ENCODE assay signal across 16 mouse cellular contexts in genomic region chr9:27792226-27792625, GRCm38 (mm10). TPM values are rescaled to one million over a fixed set of nuclear protein-coding genes. Genes with fewer than 3 reads are reported as not detected.
DNase-seq lines count a peak whose midpoint lies in the region; ATAC-seq and TF ChIP-seq lines count a peak whose summit lies in the region.
"Had no signal": no experiment of that assay in that cellular context is flagged by ENCODE, and none has a peak within 500 bp of the region (broad histone marks: within the 10 kb centered on the region; RNA-seq: fewer than 3 reads in every experiment).

No protein-coding gene starts in this region.

- no peak overlapping the region for H3K27ac ChIP-seq in forebrain, embryonic 14.5 days (ENCODE audit: low read depth, low read length)
- H3K27ac ChIP-seq in forebrain, embryonic 11.5 days (ENCODE audit: low read depth, low read length) = no peak overlapping the region
- no peak overlapping the region for H3K27ac ChIP-seq in midbrain, embryonic 13.5 days
- no peak overlapping the region for H3K27ac ChIP-seq in midbrain, embryonic 11.5 days (ENCODE audit: low read depth, low read length)
- 0 out of 2 replicates have a peak overlapping the region, but pooled peaks have one; percentile 81 for H3K27ac ChIP-seq in hindbrain, postnatal 0 days
- H3K27ac ChIP-seq in olfactory bulb, adult 2 months (ENCODE audit: insufficient read depth, low read depth, low read length) = peak overlapping the region; percentile 66; the same call in 1 of the 2 replicates
- H3K27ac ChIP-seq in heart, embryonic 11.5 days (ENCODE audit: low read depth, low read length) = no peak overlapping the region
- H3K27ac ChIP-seq: heart, embryonic 13.5 days; kidney, postnatal 0 days; liver, embryonic 12.5 days had no signal

- no peaks in the 10 kb centered on the region for H3K9me3 ChIP-seq in forebrain, embryonic 14.5 days (replicated peaks; ENCODE audit: control insufficient read depth, low read length)
- H3K9me3 ChIP-seq in forebrain, embryonic 11.5 days (ENCODE audit: control insufficient read depth, low read length) = no peaks in the 10 kb centered on the region
- no peaks in the 10 kb centered on the region for H3K9me3 ChIP-seq in midbrain, embryonic 13.5 days
- H3K9me3 ChIP-seq in midbrain, embryonic 11.5 days (ENCODE audit: control insufficient read depth, low read length) = no peaks in the 10 kb centered on the region
- H3K9me3 ChIP-seq in hindbrain, postnatal 0 days (ENCODE audit: low read length) = no peaks in the 10 kb centered on the region
- H3K9me3 ChIP-seq in heart, embryonic 11.5 days (replicated peaks; ENCODE audit: control insufficient read depth, low read length) = no peaks in the 10 kb centered on the region
- H3K9me3 ChIP-seq: heart, embryonic 13.5 days; liver, embryonic 12.5 days had no signal

- TF ChIP-seq POLR2A in olfactory bulb, adult 2 months (IDR thresholded peaks at IDR 0.05; ENCODE audit: insufficient read depth, low read depth, low read length) = no peak

- no peaks in the 10 kb centered on the region for H3K36me3 ChIP-seq in forebrain, embryonic 14.5 days (ENCODE audit: control insufficient read depth, insufficient read depth, low read length)
- no peaks in the 10 kb centered on the region for H3K36me3 ChIP-seq in forebrain, embryonic 11.5 days (ENCODE audit: control insufficient read depth, insufficient read depth, low read length)
- H3K36me3 ChIP-seq in midbrain, embryonic 13.5 days = no peaks in the 10 kb centered on the region
- H3K36me3 ChIP-seq in midbrain, embryonic 11.5 days (ENCODE audit: control insufficient read depth, insufficient read depth, low read length) = no peaks in the 10 kb centered on the region
- no peaks in the 10 kb centered on the region for H3K36me3 ChIP-seq in hindbrain, postnatal 0 days (ENCODE audit: insufficient read depth, low read length)
- H3K36me3 ChIP-seq in heart, embryonic 11.5 days (ENCODE audit: control insufficient read depth, insufficient read depth, low read length) = no peaks in the 10 kb centered on the region
- H3K36me3 ChIP-seq: heart, embryonic 13.5 days; liver, embryonic 12.5 days had no signal

- no peak for ATAC-seq in forebrain, embryonic 14.5 days
- ATAC-seq in forebrain, embryonic 11.5 days (replicated peaks; ENCODE audit: low FRiP score) = no peak
- no peak for ATAC-seq in midbrain, embryonic 13.5 days
- ATAC-seq in midbrain, embryonic 11.5 days (ENCODE audit: low FRiP score) = no peak
- ATAC-seq in hindbrain, postnatal 0 days = no peak
- ATAC-seq in activated CD4-positive, CD25-positive, alpha-beta regulatory T cell, adult 4 months = no peak
- ATAC-seq in heart, embryonic 11.5 days (replicated peaks; ENCODE audit: insufficient number of reproducible peaks, low FRiP score, low TSS enrichment) = no peak
- ATAC-seq: inflammation-experienced regulatory T-cells, adult 6 months; liver, embryonic 12.5 days; lung, postnatal 0 days had no signal

- peak overlapping the region; percentile 76 for H3K4me2 ChIP-seq in forebrain, embryonic 14.5 days (ENCODE audit: low read length)
- no peak overlapping the region for H3K4me2 ChIP-seq in forebrain, embryonic 11.5 days (ENCODE audit: low read depth, low read length, severe bottlenecking)
- peak overlapping the region; percentile 74 for H3K4me2 ChIP-seq in midbrain, embryonic 13.5 days (replicated peaks)
- H3K4me2 ChIP-seq in midbrain, embryonic 11.5 days = no peak overlapping the region
- H3K4me2 ChIP-seq in hindbrain, postnatal 0 days (ENCODE audit: low read depth, low read length) = peak overlapping the region; percentile 69
- H3K4me2 ChIP-seq in heart, embryonic 11.5 days = no peak overlapping the region

- H3K9ac ChIP-seq in forebrain, embryonic 14.5 days (ENCODE audit: low read length) = 0 out of 2 replicates have a peak overlapping the region, but pooled peaks have one; percentile 71
- no peak overlapping the region for H3K9ac ChIP-seq in forebrain, embryonic 11.5 days (ENCODE audit: low read length)
- no peak overlapping the region for H3K9ac ChIP-seq in midbrain, embryonic 13.5 days (replicated peaks)
- H3K9ac ChIP-seq in midbrain, embryonic 11.5 days (ENCODE audit: low read length) = no peak overlapping the region
- H3K9ac ChIP-seq in hindbrain, postnatal 0 days (replicated peaks; ENCODE audit: low read length) = peak overlapping the region; percentile 53; the same call in 1 of the 2 replicates
- H3K9ac ChIP-seq in heart, embryonic 11.5 days (ENCODE audit: low read depth, low read length) = no peak overlapping the region
- H3K9ac ChIP-seq: liver, embryonic 12.5 days had no signal

- TF ChIP-seq CTCF in hindbrain, postnatal 0 days (IDR thresholded peaks at IDR 0.05; ENCODE audit: low read depth) = no peak
- TF ChIP-seq CTCF in olfactory bulb, adult 2 months (IDR thresholded peaks at IDR 0.05; ENCODE audit: insufficient read depth, low read depth, low read length) = no peak

- 24% methylated on average over 2 of the region's 2 CpGs for WGBS in forebrain, embryonic 14.5 days
- 25% methylated on average over 2 of the region's 2 CpGs for WGBS in forebrain, embryonic 11.5 days
- 53% methylated on average over 2 of the region's 2 CpGs for WGBS in midbrain, embryonic 13.5 days
- WGBS in midbrain, embryonic 11.5 days = 55% methylated on average over 2 of the region's 2 CpGs
- 47% methylated on average over 2 of the region's 2 CpGs for WGBS in hindbrain, postnatal 0 days
- WGBS in olfactory bulb, adult 2 months = 22% methylated on average over 2 of the region's 2 CpGs
- WGBS in heart, embryonic 11.5 days (ENCODE audit: insufficient replicate concordance) = 39% methylated on average over 2 of the region's 2 CpGs

- 0 out of 2 replicates have a peak, but pooled peaks cover 5% of the 10 kb centered on the region for H3K27me3 ChIP-seq in forebrain, embryonic 14.5 days (replicated peaks; ENCODE audit: control insufficient read depth, insufficient read depth, low read length)
- H3K27me3 ChIP-seq in forebrain, embryonic 11.5 days (ENCODE audit: control insufficient read depth, insufficient read depth, low read length) = peaks cover 9% of the 10 kb centered on the region; the same call in 1 of the 2 replicates
- peaks cover 21% of the 10 kb centered on the region for H3K27me3 ChIP-seq in midbrain, embryonic 13.5 days
- peaks cover 14% of the 10 kb centered on the region; the same call in 1 of the 2 replicates for H3K27me3 ChIP-seq in midbrain, embryonic 11.5 days (ENCODE audit: control insufficient read depth, insufficient read depth, low read length)
- no peaks in the 10 kb centered on the region for H3K27me3 ChIP-seq in hindbrain, postnatal 0 days (ENCODE audit: insufficient read depth, low read length)
- H3K27me3 ChIP-seq in heart, embryonic 11.5 days (ENCODE audit: control insufficient read depth, insufficient read depth, low read length) = peaks cover 27% of the 10 kb centered on the region

- DNase-seq in forebrain, embryonic 14.5 days (ENCODE audit: low spot score) = no peak
- DNase-seq in forebrain, embryonic 11.5 days (ENCODE audit: low spot score) = no peak
- no peak for DNase-seq in midbrain, embryonic 11.5 days (ENCODE audit: low spot score, missing footprints)
- DNase-seq in hindbrain, postnatal 0 days (ENCODE audit: low spot score) = peak; percentile 12
- DNase-seq: adrenal gland, postnatal 14 days; cerebellum, adult 11 months; gastrocnemius, postnatal 14 days had no signal

- H3K4me1 ChIP-seq in forebrain, embryonic 14.5 days (ENCODE audit: control insufficient read depth, insufficient read depth, low read length) = no peaks in the 10 kb centered on the region
- no peaks in the 10 kb centered on the region; the same call in 1 of the 2 replicates for H3K4me1 ChIP-seq in forebrain, embryonic 11.5 days (replicated peaks; ENCODE audit: control insufficient read depth, insufficient read depth, low read length)
- H3K4me1 ChIP-seq in midbrain, embryonic 13.5 days (replicated peaks) = peaks cover 17% of the 10 kb centered on the region
- H3K4me1 ChIP-seq in midbrain, embryonic 11.5 days (ENCODE audit: control insufficient read depth, insufficient read depth, low read length) = peaks cover 3% of the 10 kb centered on the region; the same call in 1 of the 2 replicates
- H3K4me1 ChIP-seq in hindbrain, postnatal 0 days (ENCODE audit: insufficient read depth, low read length) = no peaks in the 10 kb centered on the region
- peaks cover 3% of the 10 kb centered on the region; the same call in 1 of the 2 replicates for H3K4me1 ChIP-seq in olfactory bulb, adult 2 months (ENCODE audit: control insufficient read depth, insufficient read depth, low read length)
- no peaks in the 10 kb centered on the region; the same call in 1 of the 2 replicates for H3K4me1 ChIP-seq in heart, embryonic 11.5 days (ENCODE audit: control insufficient read depth, insufficient read depth, low read length)
- H3K4me1 ChIP-seq: liver, embryonic 12.5 days had no signal

- H3K4me3 ChIP-seq in forebrain, embryonic 14.5 days (ENCODE audit: low read depth, low read length) = peak overlapping the region; percentile 46
- H3K4me3 ChIP-seq in forebrain, embryonic 11.5 days (ENCODE audit: low read depth, low read length) = no peak overlapping the region
- H3K4me3 ChIP-seq in midbrain, embryonic 13.5 days (replicated peaks) = peak overlapping the region; percentile 50
- no peak overlapping the region for H3K4me3 ChIP-seq in midbrain, embryonic 11.5 days (ENCODE audit: low read depth, low read length)
- H3K4me3 ChIP-seq in hindbrain, postnatal 0 days (ENCODE audit: low read length) = peak overlapping the region; percentile 53
- H3K4me3 ChIP-seq in olfactory bulb, adult 2 months (ENCODE audit: insufficient read depth, low read depth, low read length) = peak overlapping the region; percentile 40
- no peak overlapping the region for H3K4me3 ChIP-seq in heart, embryonic 11.5 days (ENCODE audit: low read depth, low read length)

RNA-seq across cellular contexts. Expression of gene Opcml, which starts 1.7 kb away (rescaled TPM):
- polyA plus RNA-seq in forebrain, embryonic 14.5 days (2014; fragmentation: Nextera tagmentation; extraction: Ambion mirVana) = 13.3 and 27.6 TPM in 2 replicates
- 2.4 and 2.9 TPM in 2 replicates for polyA plus RNA-seq in forebrain, embryonic 11.5 days (2014; fragmentation: Nextera tagmentation; extraction: Ambion mirVana)
- 18.9 and 20.6 TPM in 2 replicates for polyA plus RNA-seq in midbrain, embryonic 13.5 days (2015; fragmentation: Nextera tagmentation; extraction: Ambion mirVana)
- 3.2 and 3.4 TPM in 2 replicates for polyA plus RNA-seq in midbrain, embryonic 11.5 days (2014; fragmentation: Nextera tagmentation; extraction: Ambion mirVana)
- 88.2 and 102 TPM in 2 replicates for total RNA-seq in hindbrain, postnatal 0 days (2014; rRNA removed)
- polyA plus RNA-seq in hindbrain, postnatal 0 days (2015; fragmentation: Nextera tagmentation; extraction: Ambion mirVana) = 48.3 and 51.3 TPM in 2 replicates
- 164 TPM in 1 of 2 replicates, not detected in the other for polyA plus RNA-seq in olfactory bulb, adult 2 months (2012; ENCODE audit: insufficient read depth, insufficient read length, low replicate concordance, missing spikeins)
- polyA plus RNA-seq in activated CD4-positive, CD25-positive, alpha-beta regulatory T cell, adult 4 months (2017; shearing (Covaris generic)) = under 1 TPM in 1 of 2 experiments, not detected in 1; 0.40 TPM
- polyA plus RNA-seq in heart, embryonic 11.5 days (2014; fragmentation: Nextera tagmentation; extraction: Ambion mirVana) = 1.6 and 1.9 TPM in 2 replicates

Comparison
In these comparisons a context has a peak if more than half of its experiments do, and no peak if none do; other contexts are left out.
1. H3K4me2 ChIP-seq: peak in forebrain, embryonic 14.5 days (single experiment), midbrain, embryonic 13.5 days (single experiment) and hindbrain, postnatal 0 days (single experiment); none in forebrain, embryonic 11.5 days (single experiment), midbrain, embryonic 11.5 days (single experiment) and heart, embryonic 11.5 days (single experiment).
2. H3K4me3 ChIP-seq: peak in forebrain, embryonic 14.5 days (single experiment), midbrain, embryonic 13.5 days (single experiment), hindbrain, postnatal 0 days (single experiment) and olfactory bulb, adult 2 months (single experiment); none in forebrain, embryonic 11.5 days (single experiment), midbrain, embryonic 11.5 days (single experiment) and heart, embryonic 11.5 days (single experiment).
3. H3K9ac ChIP-seq: peak in forebrain, embryonic 14.5 days (single experiment) and hindbrain, postnatal 0 days (single experiment); none in forebrain, embryonic 11.5 days (single experiment), midbrain, embryonic 13.5 days (single experiment), midbrain, embryonic 11.5 days (single experiment) and heart, embryonic 11.5 days (single experiment).
4. H3K27ac ChIP-seq: peak in hindbrain, postnatal 0 days (single experiment) and olfactory bulb, adult 2 months (single experiment); none in forebrain, embryonic 14.5 days (single experiment), forebrain, embryonic 11.5 days (single experiment), midbrain, embryonic 13.5 days (single experiment), midbrain, embryonic 11.5 days (single experiment) and heart, embryonic 11.5 days (single experiment).